8 mouse cellular contexts compared by ENCODE assay signal in the genomic region with DNA sequence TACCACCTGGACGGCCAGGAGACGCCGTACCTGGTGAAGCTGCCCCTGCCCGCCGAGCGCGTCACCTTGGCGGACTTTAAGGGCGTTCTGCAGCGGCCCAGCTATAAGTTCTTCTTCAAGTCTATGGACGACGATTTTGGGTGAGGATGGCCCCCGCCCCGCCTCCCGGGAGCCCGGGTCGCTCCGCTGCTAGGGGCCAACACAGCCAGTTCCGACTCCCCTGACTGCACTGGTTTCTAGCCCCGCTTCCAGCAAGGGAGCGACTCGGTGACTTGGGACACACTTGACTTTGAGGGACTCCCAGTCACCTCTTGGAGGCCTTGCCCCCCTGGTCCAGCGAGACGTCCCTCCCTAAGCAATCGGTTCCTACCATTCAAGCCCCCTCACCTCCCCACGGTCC. TPM values are rescaled to one million over a fixed set of nuclear protein-coding genes. Genes with fewer than 3 reads are reported as not detected.
DNase-seq lines count a peak whose midpoint lies in the region; ATAC-seq and TF ChIP-seq lines count a peak whose summit lies in the region.

No protein-coding gene starts in this region.

- no peak for TF ChIP-seq POLR2A in MEL (IDR thresholded peaks at IDR 0.05; ENCODE audit: control insufficient read depth in 1 of 2, insufficient read depth in 1 of 2, low read depth in 1 of 2, low read length in 2 of 2, poor library complexity in 1 of 2)

- H3K79me2 ChIP-seq in MEL (ENCODE audit: control insufficient read depth, insufficient read depth, low read length, poor library complexity), result peaks cover 13% of the 10 kb centered on the region

- H3K4me1 ChIP-seq in MEL (ENCODE audit: control insufficient read depth in 1 of 2, insufficient read depth in 2 of 2, low read length in 2 of 2), result peaks cover 0 to 15% of the 10 kb centered on the region in 2 experiments
- H3K4me1 ChIP-seq in embryonic facial prominence, embryonic 12.5 days, result peaks cover 12% of the 10 kb centered on the region
- H3K4me1 ChIP-seq in hindbrain, postnatal 0 days (ENCODE audit: insufficient read depth, low read length), result peaks cover 12% of the 10 kb centered on the region; the same call in 1 of the 2 replicates
- peaks cover 32% of the 10 kb centered on the region for H3K4me1 ChIP-seq in midbrain, embryonic 10.5 days

- WGBS in embryonic facial prominence, embryonic 12.5 days, result under 1% methylated on average over 26 of the region's 26 CpGs
- 4% methylated on average over 25 of the region's 26 CpGs for WGBS in hindbrain, postnatal 0 days
- WGBS in midbrain, embryonic 10.5 days, result under 1% methylated on average over 26 of the region's 26 CpGs

- no peak for TF ChIP-seq CTCF in layer of hippocampus, adult 2 months (conservative IDR thresholded peaks at IDR 0.05)
- TF ChIP-seq CTCF in MEL (IDR thresholded peaks at IDR 0.05 in 2 of 3, conservative IDR thresholded peaks at IDR 0.05 in 1 of 3; ENCODE audit: control insufficient read depth in 1 of 3, insufficient read depth in 1 of 3, low read depth in 2 of 3, low read length in 3 of 3, poor library complexity in 1 of 3, severe bottlenecking in 1 of 3), result no peak
- TF ChIP-seq CTCF in hindbrain, postnatal 0 days (IDR thresholded peaks at IDR 0.05; ENCODE audit: low read depth), result no peak

- intact Hi-C loops in left cerebral cortex, postnatal 25 days (cut with DNase I), result loop anchor here (2.0 to 5.0 kb wide), 2 partner anchors 18 to 125 kb away; partner anchors contain the start of gene Eif2b5

- H3K27ac ChIP-seq in layer of hippocampus, adult 2 months, result peak overlapping the region; percentile 92
- peak overlapping the region; percentile 38 for H3K27ac ChIP-seq in MEL (ENCODE audit: control insufficient read depth, low read depth, low read length)
- H3K27ac ChIP-seq in embryonic facial prominence, embryonic 12.5 days, result peak overlapping the region; percentile 93
- peak overlapping the region; percentile 93 for H3K27ac ChIP-seq in hindbrain, postnatal 0 days
- peak overlapping the region; percentile 96 for H3K27ac ChIP-seq in midbrain, embryonic 10.5 days (replicated peaks)

- TF ChIP-seq RAD21 in MEL (IDR thresholded peaks at IDR 0.05; ENCODE audit: low read depth, low read length), result no peak

- peak overlapping the region; percentile 76 for H3K4me3 ChIP-seq in layer of hippocampus, adult 2 months
- peak overlapping the region; percentile 92 to 99 for H3K4me3 ChIP-seq in MEL (ENCODE audit: control insufficient read depth in 1 of 2, insufficient read depth in 1 of 2, low read depth in 2 of 2, low read length in 2 of 2)
- peak overlapping the region; percentile 94 for H3K4me3 ChIP-seq in embryonic facial prominence, embryonic 12.5 days
- peak overlapping the region; percentile 99 for H3K4me3 ChIP-seq in hindbrain, postnatal 0 days (ENCODE audit: low read length)
- H3K4me3 ChIP-seq in midbrain, embryonic 10.5 days, result peak overlapping the region; percentile 84

- H3K27me3 ChIP-seq in MEL (ENCODE audit: control insufficient read depth in 1 of 2, insufficient read depth in 2 of 2, low read length in 2 of 2), result no peaks in the 10 kb centered on the region
- H3K27me3 ChIP-seq in embryonic facial prominence, embryonic 12.5 days, result no peaks in the 10 kb centered on the region
- H3K27me3 ChIP-seq in hindbrain, postnatal 0 days (ENCODE audit: insufficient read depth, low read length), result no peaks in the 10 kb centered on the region
- no peaks in the 10 kb centered on the region for H3K27me3 ChIP-seq in midbrain, embryonic 10.5 days (ENCODE audit: low read depth, poor library complexity, severe bottlenecking)

- H3K4me2 ChIP-seq in embryonic facial prominence, embryonic 12.5 days (replicated peaks), result peak overlapping the region; percentile 91
- H3K4me2 ChIP-seq in hindbrain, postnatal 0 days (ENCODE audit: low read depth, low read length), result peak overlapping the region; percentile 92

- DNase-seq in layer of hippocampus, adult 2 months (ENCODE audit: low spot score in 2 of 2), result no peak
- DNase-seq in layer of hippocampus, adult 18-20 months (ENCODE audit: low spot score in 2 of 2), result no peak
- peak; percentile 54 for DNase-seq in MEL (ENCODE audit: low read depth, low spot score)
- DNase-seq in hindbrain, postnatal 0 days (ENCODE audit: low spot score), result no peak
- no peak for DNase-seq in midbrain, embryonic 10.5 days (ENCODE audit: low spot score)
- peak; percentile 53 for DNase-seq in yolk sac, embryonic 10.5 days (ENCODE audit: low spot score)
- no peak for DNase-seq in left cerebral cortex, postnatal 25 days (ENCODE audit: low spot score in 2 of 2)

- no peaks in the 10 kb centered on the region for H3K9me3 ChIP-seq in MEL (replicated peaks; ENCODE audit: insufficient read depth, low read length)
- H3K9me3 ChIP-seq in embryonic facial prominence, embryonic 12.5 days, result no peaks in the 10 kb centered on the region
- no peaks in the 10 kb centered on the region for H3K9me3 ChIP-seq in hindbrain, postnatal 0 days (ENCODE audit: low read length)
- H3K9me3 ChIP-seq in midbrain, embryonic 10.5 days (replicated peaks), result no peaks in the 10 kb centered on the region

- peak; percentile 2; the same call in 1 of the 2 replicates for ATAC-seq in embryonic facial prominence, embryonic 12.5 days (ENCODE audit: insufficient number of reproducible peaks, insufficient read depth, low FRiP score, low TSS enrichment)
- ATAC-seq in hindbrain, postnatal 0 days, result peak; percentile 11; the same call in 1 of the 2 replicates

- no peak for TF ChIP-seq EP300 in MEL (IDR thresholded peaks at IDR 0.05; ENCODE audit: low read depth in 1 of 2, low read length in 2 of 2)

- peak overlapping the region; percentile 94 for H3K9ac ChIP-seq in MEL (ENCODE audit: control insufficient read depth, low read depth, low read length, poor library complexity, severe bottlenecking)
- peak overlapping the region; percentile 92 for H3K9ac ChIP-seq in embryonic facial prominence, embryonic 12.5 days
- peak overlapping the region; percentile 97 for H3K9ac ChIP-seq in hindbrain, postnatal 0 days (replicated peaks; ENCODE audit: low read length)

- peaks cover 0 to 4% of the 10 kb centered on the region in 2 experiments; a peak in 2 of 4 replicates for H3K36me3 ChIP-seq in MEL (ENCODE audit: control insufficient read depth in 1 of 2, insufficient read depth in 2 of 2, low read length in 2 of 2)
- H3K36me3 ChIP-seq in embryonic facial prominence, embryonic 12.5 days, result peaks cover 19% of the 10 kb centered on the region
- 0 out of 2 replicates have a peak, but pooled peaks cover 6% of the 10 kb centered on the region for H3K36me3 ChIP-seq in hindbrain, postnatal 0 days (ENCODE audit: insufficient read depth, low read length)
- H3K36me3 ChIP-seq in midbrain, embryonic 10.5 days, result peaks cover 30% of the 10 kb centered on the region

RNA-seq across cellular contexts. Expression of gene Dvl3, which starts 0.4 kb away (rescaled TPM):
- total RNA-seq in layer of hippocampus, adult 2 months (2021), result 10 to 100 TPM; 56.5 to 56.9 TPM
- total RNA-seq in layer of hippocampus, adult 18-20 months (2021), result 10 to 100 TPM; 51.9 to 55.7 TPM
- total RNA-seq in MEL (2012; rRNA removed), result 4.0 and 4.1 TPM in 2 replicates
- 10 to 100 TPM in 1 of 2 experiments, not detected in 1; 20.5 TPM for polyA plus RNA-seq in MEL (2012; ENCODE audit: insufficient read depth in 1 of 2, insufficient read length in 2 of 2, low read depth in 1 of 2, low replicate concordance in 2 of 2, missing spikeins in 1 of 2)
- 33.1 and 33.2 TPM in 2 replicates for polyA plus RNA-seq in embryonic facial prominence, embryonic 12.5 days (2016; fragmentation: Nextera tagmentation; extraction: Ambion mirVana)
- total RNA-seq in hindbrain, postnatal 0 days (2014; rRNA removed), result 44.3 and 48.6 TPM in 2 replicates
- 22.3 and 25.7 TPM in 2 replicates for polyA plus RNA-seq in hindbrain, postnatal 0 days (2015; fragmentation: Nextera tagmentation; extraction: Ambion mirVana)
- polyA plus RNA-seq in midbrain, embryonic 10.5 days (2016; fragmentation: Nextera tagmentation; extraction: Ambion mirVana), result 28.5 and 37.5 TPM in 2 replicates
- total RNA-seq in left cerebral cortex, postnatal 25 days (2021), result 10 to 100 TPM; 70.9 to 72.1 TPM

RNA-seq across cellular contexts. Expression of gene Ap2m1, which starts 18.1 kb away (rescaled TPM):
- total RNA-seq in layer of hippocampus, adult 2 months (2021), result 100 to 1,000 TPM; 712 to 736 TPM
- 100 to 1,000 TPM; 702 to 704 TPM for total RNA-seq in layer of hippocampus, adult 18-20 months (2021)
- total RNA-seq in MEL (2012; rRNA removed), result 185 and 199 TPM in 2 replicates
- polyA plus RNA-seq in MEL (2012; ENCODE audit: insufficient read depth in 1 of 2, insufficient read length in 2 of 2, low read depth in 1 of 2, low replicate concordance in 2 of 2, missing spikeins in 1 of 2), result 1,000 to 10,000 TPM in 1 of 2 experiments, 100 to 1,000 TPM in 1; 312 to 1,810 TPM
- 657 and 677 TPM in 2 replicates for polyA plus RNA-seq in embryonic facial prominence, embryonic 12.5 days (2016; fragmentation: Nextera tagmentation; extraction: Ambion mirVana)
- 966 and 1,021 TPM in 2 replicates for total RNA-seq in hindbrain, postnatal 0 days (2014; rRNA removed)
- polyA plus RNA-seq in hindbrain, postnatal 0 days (2015; fragmentation: Nextera tagmentation; extraction: Ambion mirVana), result 1,289 and 1,346 TPM in 2 replicates
- polyA plus RNA-seq in midbrain, embryonic 10.5 days (2016; fragmentation: Nextera tagmentation; extraction: Ambion mirVana), result 711 and 831 TPM in 2 replicates
- 100 to 1,000 TPM; 900 to 913 TPM for total RNA-seq in left cerebral cortex, postnatal 25 days (2021)

RNA-seq across cellular contexts. Expression of gene Eif2b5, which starts 18.6 kb away (rescaled TPM):
- total RNA-seq in layer of hippocampus, adult 2 months (2021), result 10 to 100 TPM; 48.9 to 50.4 TPM
- 10 to 100 TPM; 54.3 to 54.7 TPM for total RNA-seq in layer of hippocampus, adult 18-20 months (2021)
- 131 and 137 TPM in 2 replicates for total RNA-seq in MEL (2012; rRNA removed)
- 100 to 1,000 TPM in 1 of 2 experiments, 10 to 100 TPM in 1; 91.1 to 115 TPM for polyA plus RNA-seq in MEL (2012; ENCODE audit: insufficient read depth in 1 of 2, insufficient read length in 2 of 2, low read depth in 1 of 2, low replicate concordance in 2 of 2, missing spikeins in 1 of 2)
- 135 and 137 TPM in 2 replicates for polyA plus RNA-seq in embryonic facial prominence, embryonic 12.5 days (2016; fragmentation: Nextera tagmentation; extraction: Ambion mirVana)
- total RNA-seq in hindbrain, postnatal 0 days (2014; rRNA removed), result 102 and 109 TPM in 2 replicates
- 80.9 and 81.4 TPM in 2 replicates for polyA plus RNA-seq in hindbrain, postnatal 0 days (2015; fragmentation: Nextera tagmentation; extraction: Ambion mirVana)
- polyA plus RNA-seq in midbrain, embryonic 10.5 days (2016; fragmentation: Nextera tagmentation; extraction: Ambion mirVana), result 151 TPM in 2 replicates
- 10 to 100 TPM; 60.8 to 61.7 TPM for total RNA-seq in left cerebral cortex, postnatal 25 days (2021)

RNA-seq across cellular contexts. Expression of gene Abcf3, which starts 31.2 kb away (rescaled TPM):
- total RNA-seq in layer of hippocampus, adult 2 months (2021), result 10 to 100 TPM; 85.1 to 93.0 TPM
- total RNA-seq in layer of hippocampus, adult 18-20 months (2021), result 100 to 1,000 TPM; 100 TPM
- total RNA-seq in MEL (2012; rRNA removed), result 42.0 and 46.5 TPM in 2 replicates
- 10 to 100 TPM in 1 of 2 experiments, not detected in 1; 79.6 TPM for polyA plus RNA-seq in MEL (2012; ENCODE audit: insufficient read depth in 1 of 2, insufficient read length in 2 of 2, low read depth in 1 of 2, low replicate concordance in 2 of 2, missing spikeins in 1 of 2)
- polyA plus RNA-seq in embryonic facial prominence, embryonic 12.5 days (2016; fragmentation: Nextera tagmentation; extraction: Ambion mirVana), result 72.4 and 79.1 TPM in 2 replicates
- 42.1 and 63.4 TPM in 2 replicates for total RNA-seq in hindbrain, postnatal 0 days (2014; rRNA removed)
- 67.5 and 73.2 TPM in 2 replicates for polyA plus RNA-seq in hindbrain, postnatal 0 days (2015; fragmentation: Nextera tagmentation; extraction: Ambion mirVana)
- 58.9 and 62.2 TPM in 2 replicates for polyA plus RNA-seq in midbrain, embryonic 10.5 days (2016; fragmentation: Nextera tagmentation; extraction: Ambion mirVana)
- 10 to 100 TPM; 82.5 to 91.4 TPM for total RNA-seq in left cerebral cortex, postnatal 25 days (2021)

Comparison
In these comparisons a context has a peak if more than half of its experiments do, and no peak if none do; other contexts are left out.
1. DNase-seq: peak in MEL (single experiment) and yolk sac, embryonic 10.5 days (single experiment); none in layer of hippocampus, adult 2 months (0 of 2), layer of hippocampus, adult 18-20 months (0 of 2), hindbrain, postnatal 0 days (single experiment), midbrain, embryonic 10.5 days (single experiment) and left cerebral cortex, postnatal 25 days (0 of 2).
2. H3K27ac ChIP-seq: peak in every context shown above with its lines; median percentile 96 in midbrain, embryonic 10.5 days; 93 in embryonic facial prominence, embryonic 12.5 days; 93 in hindbrain, postnatal 0 days; 92 in layer of hippocampus, adult 2 months; 38 in MEL.
3. Peak in every context shown above with its lines, with median percentiles within 50 percentile points of each other: H3K4me3 ChIP-seq and H3K9ac ChIP-seq.